Mouse (Mus musculus) hindbrain, embryonic 16.5 days (tissue): ENCODE measurements around the gene Ppp1r35. TPM values are rescaled to one million over a fixed set of nuclear protein-coding genes. Genes with fewer than 3 reads are reported as not detected.

ENCODE experiments used
- ATAC-seq: fragments of 200-750 bp; cut with Nextera tagmentation; 2 replicates; pipeline ENCODE4 v1.8.0; 2017; ENCODE audit warnings: moderate TSS enrichment, moderate library complexity
- H3K27ac ChIP-seq: fragments of 300-500 bp; sonication (generic); 2 replicates; pipeline ENCODE4 v1.5.1; 2014; ENCODE audit warnings: low read depth, mild to moderate bottlenecking, control low read depth, low read length, moderate library complexity
- H3K27me3 ChIP-seq: fragments of 300-500 bp; sonication (generic); replicated peaks from 2 replicates; pipeline ENCODE4 v1.6.1; 2014; ENCODE audit warnings: low read length; ENCODE audit not compliant: control insufficient read depth, insufficient read depth
- H3K36me3 ChIP-seq: fragments of 300-500 bp; sonication (generic); 2 replicates; pipeline ENCODE4 v1.6.1; 2014; ENCODE audit warnings: mild to moderate bottlenecking, low read length, moderate library complexity, mixed read lengths; ENCODE audit not compliant: control insufficient read depth, insufficient read depth
- H3K4me1 ChIP-seq: fragments of 300-500 bp; sonication (generic); 2 replicates; pipeline ENCODE4 v1.6.1; 2014; ENCODE audit warnings: low read depth, low read length; ENCODE audit not compliant: control insufficient read depth, insufficient read depth
- H3K4me2 ChIP-seq: fragments of 300-500 bp; sonication (generic); 2 replicates; pipeline ENCODE4 v1.6.1; 2014; ENCODE audit warnings: mild to moderate bottlenecking, low read length, control low read depth, moderate library complexity
- H3K4me3 ChIP-seq: fragments of 300-500 bp; sonication (generic); 2 replicates; pipeline ENCODE4 v1.5.1; 2014; ENCODE audit warnings: mild to moderate bottlenecking, low read length, control low read depth, moderate library complexity
- H3K9ac ChIP-seq: fragments of 300-500 bp; sonication (generic); 2 replicates; pipeline ENCODE4 v1.6.1; 2014; ENCODE audit warnings: low read depth, mild to moderate bottlenecking, control low read depth, low read length, moderate library complexity
- H3K9me3 ChIP-seq: fragments of 300-500 bp; sonication (generic); 2 replicates; pipeline ENCODE4 v1.6.1; 2014; ENCODE audit warnings: mild to moderate bottlenecking, low read length, moderate library complexity; ENCODE audit not compliant: control insufficient read depth
- WGBS: fragments of 180-500 bp; shearing (Covaris S2); extraction: QIAGEN DNeasy Blood & Tissue Kit; methylation state at CpG from one replicate; pipeline ENCODE4 v1.1.7; 2014; 5-methylcytosine and 5-hydroxymethylcytosine counted together
- polyA plus RNA-seq: library from polyadenylated mRNA; unstranded; fragments of >200 nt; fragmentation: Nextera tagmentation; extraction: Ambion mirVana; gene quantifications from 2 replicates; pipeline ENCODE4 v1.2.1, GENCODE M21; 2015

Ppp1r35 gene
- polyA plus RNA-seq, 1 experiment from 2014 or later, result 41.8 TPM

- ATAC-seq, result no peak
- WGBS, result 67% methylated on average over 10 of the region's 10 CpGs
- Histone ChIP-seq H3K27ac (no peak overlapping the region), H3K27me3 (no peaks in the 10 kb centered on the region), H3K4me3 (peak overlapping the region; percentile 66; the same call in 1 of the 2 replicates), H3K36me3 (no peaks in the 10 kb centered on the region; the same call in 1 of the 2 replicates), H3K9ac (no peak overlapping the region), H3K4me1 (peaks cover 36% of the 10 kb centered on the region), H3K9me3 (no peaks in the 10 kb centered on the region), H3K4me2 (peak overlapping the region; percentile 90)
Observed at GRCm38 (mm10) chr5:137742048-137742447, 36.6 kb upstream of the Ppp1r35 start.

GRCm38 (mm10) chr5:137742836-137743235 is 35.8 kb upstream of the Ppp1r35 start:
- no peaks in the 10 kb centered on the region for H3K36me3 ChIP-seq
- 94% methylated on average over 6 of the region's 6 CpGs for WGBS
- H3K27me3 ChIP-seq, result no peaks in the 10 kb centered on the region
- H3K9ac ChIP-seq, result no peak overlapping the region
- no peak overlapping the region for H3K4me2 ChIP-seq
- peaks cover 39% of the 10 kb centered on the region for H3K4me1 ChIP-seq
- H3K9me3 ChIP-seq, result no peaks in the 10 kb centered on the region
- H3K27ac ChIP-seq, result no peak overlapping the region
- ATAC-seq, result no peak
- H3K4me3 ChIP-seq, result no peak overlapping the region

- Histone ChIP-seq H3K27me3 (no peaks in the 10 kb centered on the region), H3K9ac (no peak overlapping the region), H3K27ac (no peak overlapping the region), H3K4me1 (peaks cover 38% of the 10 kb centered on the region), H3K4me3 (no peak overlapping the region), H3K4me2 (no peak overlapping the region), H3K9me3 (no peaks in the 10 kb centered on the region), H3K36me3 (no peaks in the 10 kb centered on the region)
- WGBS, result 86% methylated on average over 7 of the region's 7 CpGs
- ATAC-seq, result no peak
Observed at GRCm38 (mm10) chr5:137744197-137744596, 34.5 kb upstream of the Ppp1r35 start.

- no peaks in the 10 kb centered on the region for H3K36me3 ChIP-seq
- H3K4me3 ChIP-seq, result peak within 1 kb of the TSS; percentile 51
- peak; percentile 86 for ATAC-seq
- no peaks in the 10 kb centered on the region for H3K9me3 ChIP-seq
- H3K27ac ChIP-seq, result peak within 1 kb of the TSS; percentile 88
- peak within 1 kb of the TSS; percentile 75 for H3K9ac ChIP-seq
- 3% methylated on average over 28 of the region's 28 CpGs for WGBS
- no peaks in the 10 kb centered on the region for H3K27me3 ChIP-seq
- peaks cover 31% of the 10 kb centered on the region for H3K4me1 ChIP-seq
- H3K4me2 ChIP-seq, result peak within 1 kb of the TSS; percentile 96
Observed at GRCm38 (mm10) chr5:137745214-137746171, 33.2 kb upstream of the Ppp1r35 start, which contains the start of gene Tsc22d4. Tsc22d4 (plus strand) TSS chr5:137745730.

- Histone ChIP-seq H3K27ac (peak overlapping the region; percentile 88), H3K9me3 (no peaks in the 10 kb centered on the region), H3K4me1 (peaks cover 31% of the 10 kb centered on the region), H3K27me3 (no peaks in the 10 kb centered on the region), H3K36me3 (no peaks in the 10 kb centered on the region), H3K4me2 (peak overlapping the region; percentile 96), H3K4me3 (peak overlapping the region; percentile 51), H3K9ac (peak overlapping the region; percentile 75)
- peak; percentile 10; the same call in 1 of the 2 replicates for ATAC-seq
- 0% methylated on average over 20 of the region's 20 CpGs for WGBS
Observed at GRCm38 (mm10) chr5:137746282-137746850, 32.3 kb upstream of the Ppp1r35 start.

- no peaks in the 10 kb centered on the region for H3K36me3 ChIP-seq
- H3K9ac ChIP-seq, result peak overlapping the region; percentile 75
- no peaks in the 10 kb centered on the region for H3K9me3 ChIP-seq
- no peak for ATAC-seq
- 1% methylated on average over 15 of the region's 16 CpGs for WGBS
- peak overlapping the region; percentile 51 for H3K4me3 ChIP-seq
- peaks cover 29% of the 10 kb centered on the region for H3K4me1 ChIP-seq
- no peaks in the 10 kb centered on the region for H3K27me3 ChIP-seq
- H3K4me2 ChIP-seq, result peak overlapping the region; percentile 96
- H3K27ac ChIP-seq, result peak overlapping the region; percentile 88
Observed at GRCm38 (mm10) chr5:137746851-137747325, 31.8 kb upstream of the Ppp1r35 start.

- WGBS, result 6% methylated on average over 26 of the region's 26 CpGs
- peaks cover 29% of the 10 kb centered on the region for H3K4me1 ChIP-seq
- H3K9ac ChIP-seq, result peak overlapping the region; percentile 75
- peak overlapping the region; percentile 51 for H3K4me3 ChIP-seq
- 0 out of 2 replicates have a peak, but pooled peaks cover 3% of the 10 kb centered on the region for H3K36me3 ChIP-seq
- ATAC-seq, result 0 out of 2 replicates have a peak, but pooled peaks have one; percentile 29
- H3K27me3 ChIP-seq, result no peaks in the 10 kb centered on the region
- peak overlapping the region; percentile 96 for H3K4me2 ChIP-seq
- peak overlapping the region; percentile 88 for H3K27ac ChIP-seq
- no peaks in the 10 kb centered on the region for H3K9me3 ChIP-seq
Observed at GRCm38 (mm10) chr5:137747326-137747961, 31.2 kb upstream of the Ppp1r35 start.

GRCm38 (mm10) chr5:137748130-137748770 is 30.4 kb upstream of the Ppp1r35 start:
- no peak for ATAC-seq
- H3K4me1 ChIP-seq, result peaks cover 29% of the 10 kb centered on the region
- H3K27ac ChIP-seq, result 0 out of 2 replicates have a peak overlapping the region, but pooled peaks have one; percentile 30
- WGBS, result 32% methylated on average over 5 of the region's 5 CpGs
- H3K36me3 ChIP-seq, result 0 out of 2 replicates have a peak, but pooled peaks cover 3% of the 10 kb centered on the region
- H3K9ac ChIP-seq, result peak overlapping the region; percentile 39
- H3K9me3 ChIP-seq, result no peaks in the 10 kb centered on the region
- H3K27me3 ChIP-seq, result no peaks in the 10 kb centered on the region
- H3K4me3 ChIP-seq, result peak overlapping the region; percentile 51
- H3K4me2 ChIP-seq, result peak overlapping the region; percentile 96
